Mouse (Mus musculus) neural tube, embryonic 15.5 days (tissue): ENCODE results near the gene Nos1ap. TPM values are rescaled to one million over a fixed set of nuclear protein-coding genes. Genes with fewer than 3 reads are reported as not detected.
A peak's percentile ranks its signal among the peaks of the same experiment; 100 is the strongest.

Experiments
- ATAC-seq: fragments of 200-750 bp; cut with Nextera tagmentation; 2 replicates; pipeline ENCODE4 v1.8.0; 2017; ENCODE audit warnings: mild to moderate bottlenecking, moderate TSS enrichment, moderate library complexity; ENCODE audit not compliant: low FRiP score
- H3K27ac ChIP-seq: fragments of 300-500 bp; sonication (generic); replicated peaks from 2 replicates; pipeline ENCODE4 v1.5.1; 2015; ENCODE audit warnings: mild to moderate bottlenecking, inconsistent platforms
- H3K27me3 ChIP-seq: fragments of 300-500 bp; sonication (generic); replicated peaks from 2 replicates; pipeline ENCODE4 v1.6.1; 2015; ENCODE audit warnings: inconsistent platforms
- H3K36me3 ChIP-seq: fragments of 300-500 bp; sonication (generic); 2 replicates; pipeline ENCODE4 v1.6.1; 2015; ENCODE audit warnings: inconsistent platforms
- H3K4me1 ChIP-seq: fragments of 300-500 bp; sonication (generic); 2 replicates; pipeline ENCODE4 v1.6.1; 2015; ENCODE audit warnings: inconsistent platforms
- H3K4me2 ChIP-seq: fragments of 300-500 bp; sonication (generic); 2 replicates; pipeline ENCODE4 v1.6.1; 2015; ENCODE audit warnings: inconsistent platforms, mild to moderate bottlenecking, moderate library complexity
- H3K4me3 ChIP-seq: fragments of 300-500 bp; sonication (generic); replicated peaks from 2 replicates; pipeline ENCODE4 v1.5.1; 2015; ENCODE audit warnings: mild to moderate bottlenecking, inconsistent platforms
- H3K9ac ChIP-seq: fragments of 300-500 bp; sonication (generic); replicated peaks from 2 replicates; pipeline ENCODE4 v1.6.1; 2015; ENCODE audit warnings: mild to moderate bottlenecking, inconsistent platforms
- H3K9me3 ChIP-seq: fragments of 300-500 bp; sonication (generic); replicated peaks from 2 replicates; pipeline ENCODE4 v1.6.1; 2016; ENCODE audit warnings: inconsistent platforms
- WGBS: fragments of 180-500 bp; shearing (Covaris S2); methylation state at CpG from one replicate; pipeline ENCODE4 v1.1.7; 2015; ENCODE audit warnings: mixed read lengths; 5-methylcytosine and 5-hydroxymethylcytosine counted together
- polyA plus RNA-seq: library from polyadenylated mRNA; unstranded; fragments of >200 nt; fragmentation: Nextera tagmentation; extraction: Ambion mirVana; gene quantifications from 2 replicates; pipeline ENCODE4 v1.2.1, GENCODE M21; 2015

The Nos1ap gene
- polyA plus RNA-seq, 1 experiment from 2014 or later = 18.9 TPM

DNA sequence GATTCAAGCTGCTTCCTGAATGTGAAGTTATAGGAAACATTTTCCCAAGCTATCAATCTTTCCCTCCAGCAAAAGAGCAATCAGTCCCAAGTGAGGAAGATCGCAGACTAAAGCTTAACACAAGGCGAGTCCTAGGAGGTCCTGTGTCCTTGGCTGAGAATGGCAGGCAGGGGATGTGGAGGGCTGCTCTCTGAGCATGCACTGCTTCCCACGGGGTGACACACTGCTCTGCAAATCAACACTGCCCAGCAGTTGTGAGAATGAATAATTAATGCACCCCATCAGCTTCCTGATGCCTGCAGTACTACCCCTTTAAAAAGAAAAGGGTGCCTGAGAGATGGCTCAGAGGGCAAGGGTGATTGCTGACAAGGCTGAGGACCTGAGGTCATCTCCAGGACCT is 136.2 kb downstream of the Nos1ap start:
- Histone ChIP-seq H3K27ac (no peak overlapping the region), H3K27me3 (0 out of 2 replicates have a peak, but pooled peaks cover 3% of the 10 kb centered on the region), H3K4me2 (no peak overlapping the region), H3K9ac (no peak overlapping the region), H3K4me1 (peaks cover 25% of the 10 kb centered on the region), H3K36me3 (no peaks in the 10 kb centered on the region), H3K9me3 (no peaks in the 10 kb centered on the region), H3K4me3 (no peak overlapping the region)
- ATAC-seq = no peak
- 26% methylated on average over 3 of the region's 3 CpGs for WGBS

DNA sequence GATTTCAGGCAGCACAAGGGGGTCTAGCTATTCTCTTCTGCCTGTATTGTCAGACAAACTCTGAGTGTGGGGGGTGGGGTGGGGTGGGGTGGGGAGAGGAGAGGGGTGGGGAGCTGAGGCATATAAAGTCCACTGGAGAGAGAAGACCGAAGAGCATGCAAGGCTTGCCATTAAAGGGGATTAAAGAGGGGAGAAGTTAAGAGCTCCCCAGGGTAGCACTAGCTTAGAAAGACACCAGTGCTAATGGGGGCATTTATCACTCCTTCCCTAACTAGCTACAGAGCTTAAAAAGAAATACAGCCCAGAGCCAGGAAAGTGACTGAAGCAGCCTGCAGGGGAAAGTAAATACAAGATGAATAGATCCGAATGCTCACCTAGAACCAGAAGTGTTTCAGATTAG is 141.4 kb downstream of the Nos1ap start:
- Histone ChIP-seq H3K27ac (no peak overlapping the region), H3K9ac (no peak overlapping the region), H3K27me3 (0 out of 2 replicates have a peak, but pooled peaks cover 3% of the 10 kb centered on the region), H3K4me1 (peaks cover 11% of the 10 kb centered on the region), H3K36me3 (no peaks in the 10 kb centered on the region), H3K9me3 (no peaks in the 10 kb centered on the region), H3K4me2 (no peak overlapping the region), H3K4me3 (no peak overlapping the region)
- WGBS = 9% methylated on average over 2 of the region's 2 CpGs
- no peak for ATAC-seq

DNA sequence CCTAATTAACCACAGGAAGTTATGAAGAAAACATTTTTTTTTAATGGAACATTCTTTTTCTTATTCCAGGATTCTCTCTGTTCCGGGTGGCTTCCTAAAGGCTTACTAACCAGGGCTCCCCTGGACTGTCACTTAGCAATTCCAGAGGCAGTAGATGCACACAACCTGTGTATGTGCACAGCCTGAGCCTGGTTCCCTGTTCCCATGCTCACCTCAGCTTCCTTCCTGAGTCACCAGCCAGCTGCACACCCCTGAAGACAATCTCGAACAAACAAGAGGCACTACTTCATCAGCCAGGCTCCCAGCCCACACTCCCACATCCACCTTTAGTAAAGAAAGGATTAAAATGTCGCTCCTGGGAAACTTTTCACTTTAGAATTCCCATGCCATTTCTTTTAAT is 144.2 kb downstream of the Nos1ap start:
- Histone ChIP-seq H3K4me1 (peaks cover 8% of the 10 kb centered on the region; the same call in 1 of the 2 replicates), H3K4me3 (no peak overlapping the region), H3K36me3 (no peaks in the 10 kb centered on the region), H3K9me3 (no peaks in the 10 kb centered on the region), H3K27ac (no peak overlapping the region), H3K27me3 (0 out of 2 replicates have a peak, but pooled peaks cover 3% of the 10 kb centered on the region), H3K4me2 (no peak overlapping the region), H3K9ac (no peak overlapping the region)
- 71% methylated on average over 3 of the region's 3 CpGs for WGBS
- no peak for ATAC-seq

DNA sequence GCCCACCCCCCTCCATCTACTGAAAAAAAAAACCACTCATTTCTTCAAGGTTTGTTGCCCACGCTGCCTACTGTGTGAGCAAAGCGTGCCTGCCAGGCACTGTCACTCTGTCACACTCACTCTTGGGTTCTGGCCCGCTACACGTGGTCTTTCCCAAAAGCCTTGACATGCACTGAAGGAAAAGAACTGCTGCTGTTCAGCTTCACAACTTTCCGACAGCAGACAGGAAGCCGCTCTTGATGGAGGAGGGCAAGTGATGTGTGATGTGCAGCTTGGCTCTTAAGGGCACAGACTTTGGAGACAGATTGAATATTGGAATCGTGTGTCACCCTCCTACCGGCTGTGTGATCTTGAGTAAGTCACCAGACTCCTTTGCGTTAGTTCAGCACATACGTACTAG is 149.3 kb downstream of the Nos1ap start:
- no peaks in the 10 kb centered on the region for H3K27me3 ChIP-seq
- no peak overlapping the region for H3K4me2 ChIP-seq
- H3K27ac ChIP-seq = no peak overlapping the region
- 91% methylated on average over 10 of the region's 10 CpGs for WGBS
- no peak for ATAC-seq
- H3K9ac ChIP-seq = no peak overlapping the region
- no peak overlapping the region for H3K4me3 ChIP-seq
- H3K9me3 ChIP-seq = no peaks in the 10 kb centered on the region
- peaks cover 11% of the 10 kb centered on the region for H3K4me1 ChIP-seq
- H3K36me3 ChIP-seq = no peaks in the 10 kb centered on the region

DNA sequence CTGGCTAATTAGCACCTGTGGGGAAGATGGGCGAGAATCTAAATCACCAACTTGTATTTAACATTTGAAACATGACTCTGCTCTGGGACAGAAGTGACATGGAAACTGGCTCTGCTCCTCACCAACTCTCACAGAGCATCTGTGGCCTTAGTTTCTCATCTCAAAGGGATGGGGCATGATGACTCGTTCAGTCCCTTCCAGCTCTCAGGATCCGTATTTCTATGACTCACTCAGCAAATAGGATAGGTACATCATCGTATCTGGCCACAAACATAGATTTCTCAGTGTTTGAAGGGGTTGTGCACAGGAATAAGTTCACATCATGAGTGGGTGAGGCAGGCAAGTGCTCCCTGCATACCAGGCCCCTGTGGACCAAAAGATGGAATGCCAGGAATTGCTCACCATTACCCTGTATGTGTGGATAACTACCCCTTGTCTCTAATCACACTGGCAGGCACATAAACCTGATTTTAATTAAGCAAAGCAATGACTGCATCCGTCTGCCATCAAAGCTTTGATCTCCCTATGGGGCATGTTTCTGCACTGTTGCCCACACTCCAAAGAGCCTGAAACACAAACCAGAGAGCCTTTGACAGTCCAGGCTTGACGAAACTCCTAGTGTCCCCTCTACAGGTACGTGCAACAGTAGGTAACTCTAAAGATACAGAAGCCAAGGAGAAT is 151.1 kb downstream of the Nos1ap start:
- no peak overlapping the region for H3K4me2 ChIP-seq
- H3K4me1 ChIP-seq = peaks cover 11% of the 10 kb centered on the region
- H3K4me3 ChIP-seq = no peak overlapping the region
- H3K9me3 ChIP-seq = no peaks in the 10 kb centered on the region
- peak; percentile 53; the same call in 1 of the 2 replicates for ATAC-seq
- no peaks in the 10 kb centered on the region for H3K27me3 ChIP-seq
- no peak overlapping the region for H3K9ac ChIP-seq
- 57% methylated on average over 7 of the region's 7 CpGs for WGBS
- H3K36me3 ChIP-seq = no peaks in the 10 kb centered on the region
- H3K27ac ChIP-seq = 0 out of 2 replicates have a peak overlapping the region, but pooled peaks have one; percentile 30

DNA sequence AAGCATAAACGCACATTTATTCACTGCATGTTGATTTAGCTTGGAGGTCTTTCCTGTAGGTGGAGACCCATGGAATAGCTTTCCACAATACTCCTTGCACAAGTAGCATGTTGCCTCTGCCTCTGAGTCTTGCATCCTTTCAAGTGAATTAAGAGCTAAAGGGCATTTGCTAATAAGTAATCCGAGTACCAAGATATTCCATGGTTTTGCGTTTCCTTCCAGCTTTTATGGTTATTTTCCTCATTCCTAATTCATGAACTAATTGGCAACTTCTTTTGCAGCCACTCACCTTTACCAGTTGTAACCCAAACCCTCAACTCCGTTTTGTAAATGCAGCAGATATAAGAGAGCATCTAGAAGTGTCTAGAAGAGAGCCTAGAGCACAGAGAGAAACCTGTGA is 155.5 kb downstream of the Nos1ap start:
- no peak for ATAC-seq
- peaks cover 21% of the 10 kb centered on the region for H3K4me1 ChIP-seq
- H3K4me2 ChIP-seq = no peak overlapping the region
- no peak overlapping the region for H3K4me3 ChIP-seq
- H3K9ac ChIP-seq = no peak overlapping the region
- H3K9me3 ChIP-seq = no peaks in the 10 kb centered on the region
- H3K27ac ChIP-seq = no peak overlapping the region
- 83% methylated on average over 4 of the region's 4 CpGs for WGBS
- H3K27me3 ChIP-seq = no peaks in the 10 kb centered on the region
- no peaks in the 10 kb centered on the region for H3K36me3 ChIP-seq

DNA sequence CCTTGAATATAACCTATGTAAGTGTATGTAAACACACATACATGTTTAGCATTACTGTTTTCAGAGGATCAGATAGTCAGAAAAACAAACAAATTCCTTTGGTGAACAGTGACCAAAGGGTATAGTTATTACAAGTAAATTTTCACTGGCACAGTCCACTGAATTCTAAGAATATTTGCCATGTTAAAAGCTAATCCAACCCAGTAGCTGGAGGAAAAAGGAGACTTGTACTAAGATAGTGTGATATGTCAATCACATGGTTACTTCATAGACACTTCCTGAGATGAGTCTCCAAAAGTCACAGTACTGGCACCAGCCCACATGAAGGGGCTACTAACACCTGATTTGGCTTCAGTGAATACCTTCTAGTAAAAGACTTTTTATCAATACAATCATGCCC is 156.0 kb downstream of the Nos1ap start:
- Histone ChIP-seq H3K36me3 (no peaks in the 10 kb centered on the region), H3K4me2 (no peak overlapping the region), H3K4me3 (no peak overlapping the region), H3K9me3 (no peaks in the 10 kb centered on the region), H3K4me1 (peaks cover 16% of the 10 kb centered on the region), H3K27ac (no peak overlapping the region), H3K27me3 (no peaks in the 10 kb centered on the region), H3K9ac (no peak overlapping the region)
- no peak for ATAC-seq

DNA sequence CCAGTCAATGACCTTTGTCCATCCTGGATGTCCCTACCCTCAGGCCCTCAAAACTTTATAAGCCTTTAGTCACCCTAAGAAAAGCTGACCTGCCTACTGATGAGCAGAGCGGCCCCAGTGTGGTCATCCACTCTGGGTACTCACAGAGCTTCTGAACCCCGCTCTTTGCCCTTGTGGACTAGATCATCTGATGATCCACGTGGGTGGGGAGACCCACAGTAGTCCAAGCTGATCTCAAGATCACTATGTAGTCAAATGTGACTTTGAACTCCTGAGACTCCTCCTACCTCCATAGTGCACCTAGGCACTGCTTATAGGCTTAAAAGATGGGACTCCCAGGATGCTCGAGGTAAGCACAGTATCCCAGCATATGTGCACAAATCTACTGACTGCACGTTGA is 157.4 kb downstream of the Nos1ap start:
- no peak overlapping the region for H3K27ac ChIP-seq
- H3K4me2 ChIP-seq = no peak overlapping the region
- H3K4me3 ChIP-seq = no peak overlapping the region
- H3K27me3 ChIP-seq = no peaks in the 10 kb centered on the region
- no peak for ATAC-seq
- 91% methylated on average over 5 of the region's 5 CpGs for WGBS
- H3K4me1 ChIP-seq = peaks cover 17% of the 10 kb centered on the region
- H3K36me3 ChIP-seq = no peaks in the 10 kb centered on the region
- no peak overlapping the region for H3K9ac ChIP-seq
- no peaks in the 10 kb centered on the region for H3K9me3 ChIP-seq

DNA sequence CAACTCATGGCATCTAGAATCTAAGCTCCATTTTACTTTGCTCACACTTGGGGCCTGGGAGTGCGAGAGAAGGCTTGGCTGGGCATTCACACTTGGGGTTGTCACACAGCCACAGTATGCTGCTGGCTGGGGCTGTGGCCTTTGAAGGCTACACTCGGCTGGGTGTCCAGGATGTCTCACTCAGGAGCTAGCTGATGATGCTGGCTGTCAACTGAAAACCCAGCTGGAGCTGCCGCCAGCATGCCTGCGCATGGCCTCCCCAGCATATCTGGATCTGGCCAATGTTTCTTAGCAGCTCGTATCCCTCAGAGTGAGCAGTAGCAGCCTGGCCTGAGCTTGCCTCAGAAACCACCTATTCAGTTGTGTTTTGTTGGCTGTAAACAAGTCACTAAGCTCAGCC is 158.3 kb downstream of the Nos1ap start:
- no peaks in the 10 kb centered on the region for H3K36me3 ChIP-seq
- no peak for ATAC-seq
- H3K9ac ChIP-seq = no peak overlapping the region
- H3K4me3 ChIP-seq = no peak overlapping the region
- H3K4me2 ChIP-seq = no peak overlapping the region
- no peak overlapping the region for H3K27ac ChIP-seq
- no peaks in the 10 kb centered on the region for H3K27me3 ChIP-seq
- no peaks in the 10 kb centered on the region for H3K9me3 ChIP-seq
- peaks cover 17% of the 10 kb centered on the region for H3K4me1 ChIP-seq
- WGBS = 66% methylated on average over 5 of the region's 5 CpGs

DNA sequence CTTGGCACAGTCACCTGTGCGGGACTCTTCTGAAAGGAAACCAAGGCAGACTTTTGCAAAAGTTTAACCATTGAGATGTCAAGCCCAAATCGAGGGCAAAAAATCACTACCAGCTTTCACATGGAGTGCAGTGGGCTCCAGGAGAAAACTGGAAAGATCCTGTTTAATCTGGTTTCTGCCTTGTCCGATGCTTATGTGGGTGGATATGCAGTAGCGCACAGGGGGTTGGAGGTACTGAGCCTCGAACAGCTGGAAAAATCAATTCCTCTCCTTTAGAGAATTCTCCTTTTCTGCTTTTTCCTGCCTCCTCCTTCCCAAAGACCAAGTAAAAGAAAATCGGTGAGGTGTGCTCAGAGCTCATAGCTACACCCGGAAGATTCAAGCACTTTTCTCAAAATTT is 159.0 kb downstream of the Nos1ap start:
- Histone ChIP-seq H3K27ac (no peak overlapping the region), H3K9me3 (no peaks in the 10 kb centered on the region), H3K36me3 (no peaks in the 10 kb centered on the region), H3K4me2 (no peak overlapping the region), H3K4me3 (no peak overlapping the region), H3K9ac (no peak overlapping the region), H3K4me1 (peaks cover 17% of the 10 kb centered on the region), H3K27me3 (0 out of 2 replicates have a peak, but pooled peaks cover 2% of the 10 kb centered on the region)
- ATAC-seq = no peak
- 92% methylated on average over 7 of the region's 7 CpGs for WGBS

DNA sequence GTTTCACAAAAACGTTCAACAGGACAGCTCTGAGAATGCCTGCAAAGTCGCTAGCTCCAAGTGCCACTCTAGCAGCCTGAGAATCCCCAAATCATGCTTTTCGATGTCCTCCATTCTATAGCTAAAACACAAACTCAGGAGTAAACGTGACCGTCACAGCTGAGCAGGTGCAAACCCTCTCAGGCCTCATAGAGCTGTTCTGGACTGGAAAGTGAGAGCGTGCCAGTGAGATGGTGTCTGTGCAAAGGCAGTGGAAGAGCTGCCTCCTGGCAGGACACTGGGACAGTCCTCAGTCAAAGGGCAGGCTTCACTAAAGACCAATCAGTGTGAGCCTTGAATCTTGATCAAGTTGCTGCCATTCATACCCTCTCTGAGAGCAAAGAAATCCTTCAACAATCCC is 160.0 kb downstream of the Nos1ap start:
- ATAC-seq = 0 out of 2 replicates have a peak, but pooled peaks have one; percentile 28
- Histone ChIP-seq H3K27me3 (0 out of 2 replicates have a peak, but pooled peaks cover 3% of the 10 kb centered on the region), H3K4me1 (peaks cover 18% of the 10 kb centered on the region), H3K36me3 (no peaks in the 10 kb centered on the region), H3K27ac (0 out of 2 replicates have a peak overlapping the region, but pooled peaks have one; percentile 8), H3K4me2 (no peak overlapping the region), H3K9me3 (no peaks in the 10 kb centered on the region), H3K9ac (no peak overlapping the region), H3K4me3 (no peak overlapping the region)
- 68% methylated on average over 6 of the region's 6 CpGs for WGBS

DNA sequence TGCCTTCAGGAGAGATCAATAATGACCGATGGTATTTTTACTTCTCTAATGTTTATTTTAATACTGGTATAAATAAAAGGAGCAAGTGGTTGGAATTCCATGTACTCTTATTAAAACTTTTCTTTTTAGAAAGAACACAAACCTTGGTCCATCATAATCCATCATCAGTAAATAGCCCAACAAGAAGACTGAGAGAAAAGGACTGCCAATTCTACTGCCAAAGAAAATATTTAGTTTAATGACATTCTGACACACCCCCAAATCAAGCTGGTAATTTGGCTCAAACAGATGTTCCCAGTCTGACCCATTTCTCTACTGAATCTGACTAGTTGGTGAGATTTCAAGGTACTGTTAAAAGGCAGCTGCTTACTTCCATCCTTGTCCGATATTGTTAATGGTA is 161.5 kb downstream of the Nos1ap start:
- ATAC-seq = no peak
- Histone ChIP-seq H3K4me2 (no peak overlapping the region), H3K9ac (no peak overlapping the region), H3K9me3 (no peaks in the 10 kb centered on the region), H3K4me1 (peaks cover 27% of the 10 kb centered on the region), H3K4me3 (no peak overlapping the region), H3K36me3 (no peaks in the 10 kb centered on the region), H3K27me3 (0 out of 2 replicates have a peak, but pooled peaks cover 3% of the 10 kb centered on the region), H3K27ac (no peak overlapping the region)
- 83% methylated on average over 2 of the region's 2 CpGs for WGBS
